Mouse (Mus musculus) intestine, postnatal 0 days (tissue): ENCODE data around the gene I0C0044D17Rik. TPM values are rescaled to one million over a fixed set of nuclear protein-coding genes. Genes with fewer than 3 reads are reported as not detected.

ENCODE experiments used
- ATAC-seq: fragments of 200-750 bp; cut with Nextera tagmentation; 2 replicates; pipeline ENCODE4 v1.8.0; 2017; ENCODE audit warnings: mild to moderate bottlenecking, moderate TSS enrichment, moderate library complexity
- H3K27ac ChIP-seq: fragments of 300-500 bp; sonication (generic); 2 replicates; pipeline ENCODE4 v1.5.1; 2014; ENCODE audit warnings: mild to moderate bottlenecking, low read depth, low read length, moderate library complexity
- H3K27me3 ChIP-seq: fragments of 300-500 bp; sonication (generic); replicated peaks from 2 replicates; pipeline ENCODE4 v1.6.1; 2014; ENCODE audit warnings: low read length, mixed read lengths; ENCODE audit not compliant: control insufficient read depth, insufficient read depth
- H3K36me3 ChIP-seq: fragments of 300-500 bp; sonication (generic); 2 replicates; pipeline ENCODE4 v1.6.1; 2014; ENCODE audit warnings: mild to moderate bottlenecking, moderate library complexity; ENCODE audit not compliant: control insufficient read depth, insufficient read depth
- H3K4me1 ChIP-seq: fragments of 300-500 bp; sonication (generic); replicated peaks from 2 replicates; pipeline ENCODE4 v1.6.1; 2014; ENCODE audit warnings: antibody characterized with exemption, low read length, mixed read lengths; ENCODE audit not compliant: control insufficient read depth, insufficient read depth
- H3K4me2 ChIP-seq: fragments of 300-500 bp; sonication (generic); replicated peaks from 2 replicates; pipeline ENCODE4 v1.6.1; 2014; ENCODE audit warnings: low read depth, mild to moderate bottlenecking, moderate library complexity
- H3K4me3 ChIP-seq: fragments of 300-500 bp; sonication (generic); 2 replicates; pipeline ENCODE4 v1.5.1; 2014; ENCODE audit warnings: low read depth, low read length
- H3K9ac ChIP-seq: fragments of 300-500 bp; sonication (generic); 2 replicates; pipeline ENCODE4 v1.6.1; 2014; ENCODE audit warnings: mild to moderate bottlenecking, low read depth, low read length
- H3K9me3 ChIP-seq: fragments of 300-500 bp; sonication (generic); 2 replicates; pipeline ENCODE4 v1.6.1; 2016; ENCODE audit warnings: mixed run types; ENCODE audit not compliant: control insufficient read depth
- CTCF ChIP-seq: sonication (generic); IDR thresholded peaks from 2 replicates; pipeline ENCODE4 v1.5.1; 2016; ENCODE audit warnings: low read depth, mild to moderate bottlenecking, control low read depth, antibody characterized with exemption, moderate library complexity
- WGBS: fragments of 180-500 bp; shearing (Covaris S2); extraction: QIAGEN DNeasy Blood & Tissue Kit; methylation state at CpG from one replicate; pipeline ENCODE4 v1.1.7; 2014; 5-methylcytosine and 5-hydroxymethylcytosine counted together
- polyA plus RNA-seq: library from polyadenylated mRNA; unstranded; fragments of >200 nt; fragmentation: Nextera tagmentation; extraction: Ambion mirVana; gene quantifications from 2 replicates; pipeline ENCODE4 v1.2.1, GENCODE M21; 2015

I0C0044D17Rik gene
- polyA plus RNA-seq, 1 experiment from 2014 or later = not detected

- no peak overlapping the region for H3K4me3 ChIP-seq
- H3K9me3 ChIP-seq = no peaks in the 10 kb centered on the region
- no peak overlapping the region for H3K27ac ChIP-seq
- 86% methylated on average over 5 of the region's 5 CpGs for WGBS
- H3K9ac ChIP-seq = no peak overlapping the region
- no peaks in the 10 kb centered on the region for H3K4me1 ChIP-seq
- no peaks in the 10 kb centered on the region for H3K36me3 ChIP-seq
- H3K27me3 ChIP-seq = no peaks in the 10 kb centered on the region
- ATAC-seq = no peak
- no peak overlapping the region for H3K4me2 ChIP-seq
- TF ChIP-seq CTCF = no peak
Measured at GRCm38 (mm10) chr4:98773785-98774184, 49.9 kb downstream of the I0C0044D17Rik start.

Other genes starting within 250 kb of the I0C0044D17Rik start
- gene L1td1, start 97.1 kb downstream of the I0C0044D17Rik start, polyA plus RNA-seq = not detected in 2 replicates
- gene Kank4, start 6.3 kb downstream of the I0C0044D17Rik start, polyA plus RNA-seq = 0.31 and 0.34 TPM in 2 replicates
- 42.2 and 51.0 TPM in 2 replicates for gene Usp1, start 100.0 kb upstream of the I0C0044D17Rik start, polyA plus RNA-seq
- 0.42 and 0.73 TPM in 2 replicates for gene Angptl3, start 207.1 kb upstream of the I0C0044D17Rik start, polyA plus RNA-seq